Mouse (Mus musculus): ENCODE results near the gene Apon. TPM values are rescaled to one million over a fixed set of nuclear protein-coding genes. Genes with fewer than 3 reads are reported as not detected.
"Not testable (repeated sequence)": the region's sequence is repeated elsewhere in the genome, so short reads cannot be mapped to it uniquely, and the experiment has no call there.

Gene Apon
- polyA plus RNA-seq, 1 experiment from 2014 or later: 0.18 TPM

- Histone ChIP-seq H3K27me3 (ENCODE audit: insufficient read depth, poor library complexity, severe bottlenecking) (no peaks in the 10 kb centered on the region), H3K4me3 (no peak overlapping the region), H3K36me3 (peaks cover 61% of the 10 kb centered on the region), H3K4me1 (peaks cover 6% of the 10 kb centered on the region; the same call in 1 of the 2 replicates), H3K9me3 (no peaks in the 10 kb centered on the region), H3K27ac (no peak overlapping the region)
- no peak for DNase-seq (ENCODE audit: low spot score)
- 65% methylated on average over 18 of the region's 18 CpGs for WGBS
Measured at GRCm38 (mm10) chr10:128240131-128240530, 13.8 kb upstream of the Apon start.

GRCm38 (mm10) chr10:128243252-128243651, 10.6 kb upstream of the Apon start:
- no peak overlapping the region for H3K4me3 ChIP-seq
- H3K27ac ChIP-seq: no peak overlapping the region
- WGBS: 93% methylated on average over 8 of the region's 8 CpGs
- peaks cover 92% of the 10 kb centered on the region for H3K36me3 ChIP-seq
- H3K27me3 ChIP-seq (ENCODE audit: insufficient read depth, poor library complexity, severe bottlenecking): no peaks in the 10 kb centered on the region
- no peaks in the 10 kb centered on the region for H3K9me3 ChIP-seq
- 0 out of 2 replicates have a peak, but pooled peaks cover 6% of the 10 kb centered on the region for H3K4me1 ChIP-seq
- no peak for DNase-seq (ENCODE audit: low spot score)

- peaks cover 100% of the 10 kb centered on the region for H3K36me3 ChIP-seq
- no peaks in the 10 kb centered on the region for H3K27me3 ChIP-seq (ENCODE audit: insufficient read depth, poor library complexity, severe bottlenecking)
- no peak overlapping the region for H3K4me3 ChIP-seq
- 0 out of 2 replicates have a peak, but pooled peaks cover 6% of the 10 kb centered on the region for H3K4me1 ChIP-seq
- 95% methylated on average over 15 of the region's 15 CpGs for WGBS
- H3K27ac ChIP-seq: no peak overlapping the region
- H3K9me3 ChIP-seq: no peaks in the 10 kb centered on the region
- DNase-seq (ENCODE audit: low spot score): no peak
Measured at GRCm38 (mm10) chr10:128244121-128244520, 9.8 kb upstream of the Apon start.

- Histone ChIP-seq H3K36me3 (peaks cover 100% of the 10 kb centered on the region), H3K4me3 (no peak overlapping the region), H3K27me3 (ENCODE audit: insufficient read depth, poor library complexity, severe bottlenecking) (no peaks in the 10 kb centered on the region), H3K9me3 (no peaks in the 10 kb centered on the region), H3K4me1 (0 out of 2 replicates have a peak, but pooled peaks cover 6% of the 10 kb centered on the region), H3K27ac (peak overlapping the region; percentile 24; the same call in 1 of the 2 replicates)
- no peak for DNase-seq (ENCODE audit: low spot score)
- 79% methylated on average over 17 of the region's 17 CpGs for WGBS
Measured at GRCm38 (mm10) chr10:128247020-128247732, 6.7 kb upstream of the Apon start.

- no peaks in the 10 kb centered on the region for H3K27me3 ChIP-seq (ENCODE audit: insufficient read depth, poor library complexity, severe bottlenecking)
- H3K27ac ChIP-seq: no peak overlapping the region
- no peaks in the 10 kb centered on the region for H3K9me3 ChIP-seq
- DNase-seq (ENCODE audit: low spot score): no peak
- H3K4me3 ChIP-seq: no peak overlapping the region
- H3K36me3 ChIP-seq: peaks cover 78% of the 10 kb centered on the region
- 0 out of 2 replicates have a peak, but pooled peaks cover 6% of the 10 kb centered on the region for H3K4me1 ChIP-seq
- 96% methylated on average over 13 of the region's 13 CpGs for WGBS
Measured at GRCm38 (mm10) chr10:128250565-128250964, 3.3 kb upstream of the Apon start.

- H3K36me3 ChIP-seq: peaks cover 24% of the 10 kb centered on the region
- 82% methylated on average over 8 of the region's 8 CpGs for WGBS
- no peak overlapping the region for H3K4me3 ChIP-seq
- H3K27me3 ChIP-seq (ENCODE audit: insufficient read depth, poor library complexity, severe bottlenecking): no peaks in the 10 kb centered on the region
- no peak for DNase-seq (ENCODE audit: low spot score)
- H3K4me1 ChIP-seq: no peaks in the 10 kb centered on the region
- no peaks in the 10 kb centered on the region for H3K9me3 ChIP-seq
- no peak overlapping the region for H3K27ac ChIP-seq
Measured at GRCm38 (mm10) chr10:128255925-128256324, 2.0 kb downstream of the Apon start.

GRCm38 (mm10) chr10:128256328-128256727, 2.4 kb downstream of the Apon start:
- 82% methylated on average over 8 of the region's 8 CpGs for whole genome bisulfite sequencing
- Histone ChIP-seq H3K27ac (no peak overlapping the region), H3K4me3 (no peak overlapping the region), H3K9me3 (no peaks in the 10 kb centered on the region), H3K36me3 (peaks cover 20% of the 10 kb centered on the region), H3K4me1 (no peaks in the 10 kb centered on the region), H3K27me3 (ENCODE audit: insufficient read depth, poor library complexity, severe bottlenecking) (no peaks in the 10 kb centered on the region)
- DNase-seq (ENCODE audit: low spot score): no peak

GRCm38 (mm10) chr10:128258953-128259352, 5.1 kb downstream of the Apon start:
- Histone ChIP-seq H3K4me3 (no peak overlapping the region), H3K36me3 (no peaks in the 10 kb centered on the region), H3K9me3 (no peaks in the 10 kb centered on the region), H3K27ac (no peak overlapping the region), H3K27me3 (ENCODE audit: insufficient read depth, poor library complexity, severe bottlenecking) (no peaks in the 10 kb centered on the region), H3K4me1 (no peaks in the 10 kb centered on the region)
- no peak for DNase-seq (ENCODE audit: low spot score)
- 71% methylated on average over 4 of the region's 4 CpGs for WGBS

- Histone ChIP-seq H3K27ac (no peak overlapping the region), H3K4me1 (no peaks in the 10 kb centered on the region), H3K36me3 (no peaks in the 10 kb centered on the region), H3K27me3 (ENCODE audit: insufficient read depth, poor library complexity, severe bottlenecking) (no peaks in the 10 kb centered on the region), H3K4me3 (no peak overlapping the region), H3K9me3 (no peaks in the 10 kb centered on the region)
- WGBS: 85% methylated on average over 5 of the region's 5 CpGs
- no peak for DNase-seq (ENCODE audit: low spot score)
Measured at GRCm38 (mm10) chr10:128259946-128260345, 6.0 kb downstream of the Apon start.

- H3K27me3 ChIP-seq (ENCODE audit: insufficient read depth, poor library complexity, severe bottlenecking); H3K4me1 ChIP-seq; H3K27ac ChIP-seq; H3K4me3 ChIP-seq; DNase-seq (ENCODE audit: low spot score); H3K9me3 ChIP-seq; H3K36me3 ChIP-seq: not testable (repeated sequence)
- WGBS: 87% methylated on average over 7 of the region's 7 CpGs
Measured at GRCm38 (mm10) chr10:128260376-128260775, 6.5 kb downstream of the Apon start.

GRCm38 (mm10) chr10:128262300-128262699, 8.4 kb downstream of the Apon start:
- no peaks in the 10 kb centered on the region for H3K4me1 ChIP-seq
- WGBS: 62% methylated on average over 22 of the region's 22 CpGs
- no peaks in the 10 kb centered on the region for H3K36me3 ChIP-seq
- no peaks in the 10 kb centered on the region for H3K27me3 ChIP-seq (ENCODE audit: insufficient read depth, poor library complexity, severe bottlenecking)
- DNase-seq (ENCODE audit: low spot score): no peak
- no peak overlapping the region for H3K4me3 ChIP-seq
- H3K9me3 ChIP-seq: no peaks in the 10 kb centered on the region
- H3K27ac ChIP-seq: no peak overlapping the region

- Histone ChIP-seq H3K4me3 (no peak overlapping the region), H3K4me1 (peaks cover 2% of the 10 kb centered on the region; the same call in 1 of the 2 replicates), H3K36me3 (no peaks in the 10 kb centered on the region), H3K9me3 (no peaks in the 10 kb centered on the region), H3K27ac (no peak overlapping the region), H3K27me3 (ENCODE audit: insufficient read depth, poor library complexity, severe bottlenecking) (no peaks in the 10 kb centered on the region)
- DNase-seq (ENCODE audit: low spot score): no peak
- WGBS: 72% methylated on average over 6 of the region's 6 CpGs
Measured at GRCm38 (mm10) chr10:128263393-128264310, 9.8 kb downstream of the Apon start.

- Histone ChIP-seq H3K27ac (no peak within 1 kb of the TSS), H3K4me3 (no peak within 1 kb of the TSS), H3K4me1 (peaks cover 16% of the 10 kb centered on the region; the same call in 1 of the 2 replicates), H3K9me3 (no peaks in the 10 kb centered on the region), H3K36me3 (no peaks in the 10 kb centered on the region), H3K27me3 (ENCODE audit: insufficient read depth, poor library complexity, severe bottlenecking) (no peaks in the 10 kb centered on the region)
- WGBS: 63% methylated on average over 6 of the region's 6 CpGs
- no peak for DNase-seq (ENCODE audit: low spot score)
Measured at GRCm38 (mm10) chr10:128268371-128268770, 14.5 kb downstream of the Apon start, which contains the start of gene Apof. Gene Apof, plus strand, starts transcription at chr10:128268671.

All from heart, embryonic 10.5 days (tissue).